Mouse (Mus musculus): Measurements from ENCODE around the gene Atg14. TPM values are rescaled to one million over a fixed set of nuclear protein-coding genes. Genes with fewer than 3 reads are reported as not detected.

Gene Atg14
- polyA plus RNA-seq, 1 experiment from 2014 or later: 6.3 TPM

- ATAC-seq (peak; percentile 38; the same call in 1 of the 2 replicates), DNase-seq (no peak)
- no peaks in the 10 kb centered on the region; the same call in 1 of the 2 replicates for H3K36me3 ChIP-seq (replicated peaks; ENCODE audit: insufficient read depth, low read length)
- H3K9me3 ChIP-seq (ENCODE audit: low read length): no peaks in the 10 kb centered on the region
- no peaks in the 10 kb centered on the region for H3K27me3 ChIP-seq (ENCODE audit: insufficient read depth, low read length)
- no peak overlapping the region for H3K27ac ChIP-seq (ENCODE audit: low read depth)
- H3K4me2 ChIP-seq (ENCODE audit: low read depth, low read length): no peak overlapping the region
- H3K9ac ChIP-seq (replicated peaks): no peak overlapping the region
- WGBS (ENCODE audit: insufficient replicate concordance): 77% methylated on average over 3 of the region's 3 CpGs
- H3K4me3 ChIP-seq (ENCODE audit: low read depth, low read length): no peak overlapping the region
- TF ChIP-seq EP300 (IDR thresholded peaks at IDR 0.05; ENCODE audit: low read depth) (no peak), CTCF (IDR thresholded peaks at IDR 0.05; ENCODE audit: low read depth) (no peak)
- peaks cover 9% of the 10 kb centered on the region for H3K4me1 ChIP-seq (ENCODE audit: insufficient read depth)
Measured at GRCm38 (mm10) chr14:47495951-47496350, 74.5 kb downstream of the Atg14 start.

GRCm38 (mm10) chr14:47493592-47494361 is 76.7 kb downstream of the Atg14 start:
- H3K9me3 ChIP-seq (ENCODE audit: low read length): no peaks in the 10 kb centered on the region
- TF ChIP-seq CTCF (IDR thresholded peaks at IDR 0.05; ENCODE audit: low read depth) (no peak), EP300 (IDR thresholded peaks at IDR 0.05; ENCODE audit: low read depth) (no peak)
- no peak overlapping the region for H3K9ac ChIP-seq (replicated peaks)
- H3K4me1 ChIP-seq (ENCODE audit: insufficient read depth): peaks cover 21% of the 10 kb centered on the region
- no peak overlapping the region for H3K4me2 ChIP-seq (ENCODE audit: low read depth, low read length)
- no peak overlapping the region for H3K27ac ChIP-seq (ENCODE audit: low read depth)
- DNase-seq (no peak), ATAC-seq (no peak)
- no peaks in the 10 kb centered on the region for H3K27me3 ChIP-seq (ENCODE audit: insufficient read depth, low read length)
- no peak overlapping the region for H3K4me3 ChIP-seq (ENCODE audit: low read depth, low read length)
- H3K36me3 ChIP-seq (replicated peaks; ENCODE audit: insufficient read depth, low read length): peaks cover 2% of the 10 kb centered on the region; the same call in 1 of the 2 replicates
- 70% methylated on average over 2 of the region's 2 CpGs for WGBS (ENCODE audit: insufficient replicate concordance)

Other genes with a start within 250 kb of the Atg14 start
- gene Lgals3, start 202.9 kb downstream of the Atg14 start, polyA plus RNA-seq (2015; fragmentation: Nextera tagmentation; extraction: Ambion mirVana): 53.3 and 60.8 TPM in 2 replicates
- 16.9 and 17.9 TPM in 2 replicates for gene Dlgap5, start 152.2 kb downstream of the Atg14 start, polyA plus RNA-seq (2015; fragmentation: Nextera tagmentation; extraction: Ambion mirVana)
- 19.3 and 22.1 TPM in 2 replicates for gene Fbxo34, start 120.2 kb downstream of the Atg14 start, polyA plus RNA-seq (2015; fragmentation: Nextera tagmentation; extraction: Ambion mirVana)
- gene Ktn1, start 77.8 kb upstream of the Atg14 start, polyA plus RNA-seq (2015; fragmentation: Nextera tagmentation; extraction: Ambion mirVana): 16.7 and 17.4 TPM in 2 replicates